Mouse (Mus musculus) liver, adult 2 months (tissue): Measurements from ENCODE around the gene Nadsyn1. TPM values are rescaled to one million over a fixed set of nuclear protein-coding genes. Genes with fewer than 3 reads are reported as not detected.

Experiments used
- DNase-seq: peaks from one replicate; pipeline ENCODE4 v3.0.0-alpha.2; 2011; ENCODE audit warnings: low read depth, low spot score; ENCODE audit errors: extremely low read depth
- H3K27ac ChIP-seq: fragments of 200-500 bp; replicated peaks from 2 replicates; pipeline ENCODE4 v1.5.1; 2012; ENCODE audit warnings: low read depth, mild to moderate bottlenecking, control low read depth, inconsistent platforms, low read length; ENCODE audit not compliant: insufficient read depth
- H3K27me3 ChIP-seq: fragments of 200-500 bp; 2 replicates; pipeline ENCODE4 v1.6.1; 2012; ENCODE audit warnings: mild to moderate bottlenecking, moderate library complexity, low read length, inconsistent platforms; ENCODE audit not compliant: control insufficient read depth, insufficient read depth
- H3K36me3 ChIP-seq: fragments of 200-500 bp; 2 replicates; pipeline ENCODE4 v1.6.1; 2012; ENCODE audit warnings: low read length, inconsistent platforms; ENCODE audit not compliant: control insufficient read depth, insufficient read depth
- H3K4me1 ChIP-seq: fragments of 200-500 bp; 2 replicates; pipeline ENCODE4 v1.6.1; 2011; ENCODE audit warnings: low read length; ENCODE audit not compliant: control insufficient read depth, insufficient read depth
- H3K4me3 ChIP-seq: fragments of 200-500 bp; 2 replicates; pipeline ENCODE4 v1.5.1; 2011; ENCODE audit warnings: low read depth, mild to moderate bottlenecking, control low read depth, low read length, moderate library complexity; ENCODE audit not compliant: insufficient read depth
- H3K79me2 ChIP-seq: fragments of 200-500 bp; 2 replicates; pipeline ENCODE4 v1.6.1; 2012; ENCODE audit warnings: inconsistent platforms, mild to moderate bottlenecking, low read length, moderate library complexity; ENCODE audit not compliant: control insufficient read depth, insufficient read depth
- H3K9ac ChIP-seq: fragments of 200-500 bp; 2 replicates; pipeline ENCODE4 v1.6.1; 2012; ENCODE audit warnings: low read depth, mild to moderate bottlenecking, control low read depth, inconsistent platforms, low read length
- CTCF ChIP-seq: fragments of 200-500 bp; IDR thresholded peaks from 2 replicates; pipeline ENCODE4 v1.5.1; 2011; ENCODE audit warnings: low read depth, low read length, control low read depth
- POLR2A ChIP-seq: fragments of 200-500 bp; IDR thresholded peaks from 2 replicates; pipeline ENCODE4 v1.6.1; 2011; ENCODE audit warnings: low read length, control low read depth; ENCODE audit not compliant: insufficient read depth; ENCODE audit errors: extremely low read depth
- WGBS: fragments of 180-500 bp; shearing (Covaris S2); methylation state at CpG from one replicate; pipeline ENCODE4 v1.1.7; 2018; 5-methylcytosine and 5-hydroxymethylcytosine counted together
- polyA plus RNA-seq: library from polyadenylated mRNA; depleted of rRNA; stranded (reverse); fragments of >200 nt; gene quantifications from 2 replicates; pipeline ENCODE4 v1.2.3, GENCODE M21; 2012
- total RNA-seq: library from RNA; depleted of rRNA; stranded (reverse); fragments of >200 nt; gene quantifications from 2 replicates; pipeline ENCODE4 v1.2.3, GENCODE M21; 2014

The Nadsyn1 gene
- total and polyA plus RNA-seq, 2 experiments = 22.5 to 25.7 TPM

DNA sequence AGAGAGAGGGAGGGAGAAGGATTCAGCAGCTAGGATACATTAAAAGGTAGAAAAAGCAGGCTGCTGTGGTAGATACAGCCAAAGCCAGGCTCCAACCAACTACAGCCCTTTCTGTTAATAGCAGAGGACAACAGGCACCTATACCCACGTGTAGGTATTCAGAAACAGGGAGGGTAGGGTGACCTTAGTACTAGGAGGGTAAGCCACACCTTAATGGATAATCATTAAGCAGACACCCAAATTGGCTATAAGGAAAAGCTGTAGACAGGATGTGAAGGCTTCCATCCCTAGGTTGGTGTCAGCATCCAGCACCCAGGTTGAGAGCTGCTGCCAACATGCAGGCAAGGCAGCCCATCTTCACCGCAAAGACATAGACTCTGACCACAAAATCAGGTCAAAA is 1.4 kb downstream of the Nadsyn1 start:
- Histone ChIP-seq H3K36me3 (peaks cover 10% of the 10 kb centered on the region), H3K79me2 (peaks cover 5% of the 10 kb centered on the region; the same call in 1 of the 2 replicates), H3K4me1 (peaks cover 3% of the 10 kb centered on the region), H3K9ac (no peak overlapping the region), H3K4me3 (no peak overlapping the region), H3K27ac (no peak overlapping the region), H3K27me3 (no peaks in the 10 kb centered on the region)
- WGBS = 36% methylated on average over 2 of the region's 2 CpGs
- DNase-seq = peak; percentile 61
- TF ChIP-seq CTCF = no peak
- no peak for TF ChIP-seq POLR2A

GRCm38 (mm10) chr7:143819201-143819600 is 3.4 kb downstream of the Nadsyn1 start:
- no peak overlapping the region for H3K4me3 ChIP-seq
- TF ChIP-seq POLR2A = no peak
- no peak for TF ChIP-seq CTCF
- H3K27ac ChIP-seq = no peak overlapping the region
- H3K4me1 ChIP-seq = peaks cover 3% of the 10 kb centered on the region
- WGBS = 59% methylated on average over 4 of the region's 4 CpGs
- peaks cover 24% of the 10 kb centered on the region for H3K36me3 ChIP-seq
- H3K79me2 ChIP-seq = peaks cover 5% of the 10 kb centered on the region; the same call in 1 of the 2 replicates
- no peak overlapping the region for H3K9ac ChIP-seq
- no peaks in the 10 kb centered on the region for H3K27me3 ChIP-seq
- peak; percentile 55 for DNase-seq

- TF ChIP-seq POLR2A (no peak), CTCF (peak; percentile 29; the same call in 1 of the 2 replicates)
- no peak for DNase-seq
- H3K4me1 ChIP-seq = no peaks in the 10 kb centered on the region
- H3K36me3 ChIP-seq = peaks cover 46% of the 10 kb centered on the region
- H3K27me3 ChIP-seq = no peaks in the 10 kb centered on the region
- H3K9ac ChIP-seq = no peak overlapping the region
- no peak overlapping the region for H3K27ac ChIP-seq
- 82% methylated on average over 1 of the region's 1 CpGs for WGBS
- no peak overlapping the region for H3K4me3 ChIP-seq
- no peaks in the 10 kb centered on the region for H3K79me2 ChIP-seq
Measured at GRCm38 (mm10) chr7:143808909-143809308, 13.7 kb downstream of the Nadsyn1 start.

DNA sequence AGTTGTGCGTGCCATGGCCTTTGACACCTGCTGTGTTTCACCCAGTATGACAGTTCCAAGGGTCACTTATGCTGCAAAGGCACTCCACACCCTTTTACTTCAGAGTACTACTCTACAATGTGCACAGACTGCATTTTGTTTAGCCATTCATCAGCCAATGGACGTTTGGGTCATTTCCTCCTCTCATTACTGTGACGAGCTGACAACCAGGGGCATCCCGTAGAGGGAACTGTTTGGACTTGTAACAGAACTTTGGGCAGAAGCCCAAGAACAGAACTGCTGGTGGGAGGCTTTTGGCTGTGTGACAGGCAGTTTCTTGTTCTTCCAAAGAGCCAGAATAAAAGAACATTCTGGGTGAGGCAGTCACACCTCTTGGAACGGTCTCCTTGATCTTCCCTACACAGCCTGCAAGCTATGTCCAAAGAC is 17.4 kb downstream of the Nadsyn1 start:
- H3K4me1 ChIP-seq = no peaks in the 10 kb centered on the region
- no peaks in the 10 kb centered on the region for H3K79me2 ChIP-seq
- TF ChIP-seq POLR2A = no peak
- TF ChIP-seq CTCF = no peak
- peaks cover 32% of the 10 kb centered on the region for H3K36me3 ChIP-seq
- WGBS = 39% methylated on average over 5 of the region's 5 CpGs
- DNase-seq = peak; percentile 56
- H3K27me3 ChIP-seq = no peaks in the 10 kb centered on the region
- H3K9ac ChIP-seq = no peak overlapping the region
- no peak overlapping the region for H3K4me3 ChIP-seq
- H3K27ac ChIP-seq = no peak overlapping the region

DNA sequence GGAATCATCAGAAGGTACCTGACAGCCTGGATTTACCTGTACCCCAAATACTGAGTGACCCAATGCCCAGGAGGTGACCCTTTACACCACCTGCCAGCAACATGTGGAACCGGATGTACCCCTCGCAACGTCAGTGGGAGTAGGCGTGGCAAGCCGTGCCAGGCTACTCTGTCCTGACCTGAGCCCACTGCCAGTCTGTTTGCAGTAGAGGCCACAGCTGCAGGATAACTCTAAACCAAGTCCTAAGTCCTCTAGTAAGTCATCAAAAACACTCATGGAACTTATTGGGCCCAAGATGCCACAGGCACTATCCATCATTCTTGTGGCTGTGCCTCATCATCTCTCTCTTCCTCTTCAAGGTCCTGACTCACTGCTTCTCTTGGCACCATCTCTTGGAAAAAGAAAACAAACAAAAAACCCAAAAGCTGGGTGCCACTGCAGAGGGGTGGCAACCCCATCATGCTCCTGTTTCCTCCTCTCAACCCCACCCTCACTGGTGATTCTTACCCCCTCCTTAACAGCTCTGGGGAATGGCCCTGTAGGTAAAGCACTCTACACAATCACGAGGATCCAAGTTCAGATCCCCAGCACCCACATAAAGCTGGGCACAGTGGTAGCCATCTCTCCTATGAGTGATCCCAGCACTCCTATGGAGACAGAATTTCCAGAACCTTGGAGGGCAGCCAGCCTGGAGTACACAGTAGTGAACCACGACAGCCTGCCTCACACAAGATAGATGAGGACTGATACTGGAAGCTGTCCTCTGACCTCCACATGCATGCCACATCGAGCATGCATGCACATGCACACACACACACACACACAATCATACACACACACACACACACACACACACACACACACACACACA is 21.2 kb downstream of the Nadsyn1 start:
- H3K4me3 ChIP-seq = no peak overlapping the region
- no peak overlapping the region for H3K27ac ChIP-seq
- H3K36me3 ChIP-seq = peaks cover 28% of the 10 kb centered on the region; the same call in 1 of the 2 replicates
- whole genome bisulfite sequencing = 84% methylated on average over 8 of the region's 8 CpGs
- no peaks in the 10 kb centered on the region for H3K79me2 ChIP-seq
- no peaks in the 10 kb centered on the region for H3K27me3 ChIP-seq
- no peaks in the 10 kb centered on the region for H3K4me1 ChIP-seq
- TF ChIP-seq POLR2A (no peak), CTCF (no peak)
- DNase-seq = no peak
- no peak overlapping the region for H3K9ac ChIP-seq

- no peak overlapping the region for H3K27ac ChIP-seq
- no peaks in the 10 kb centered on the region for H3K27me3 ChIP-seq
- DNase-seq = no peak
- no peaks in the 10 kb centered on the region for H3K4me1 ChIP-seq
- H3K36me3 ChIP-seq = peaks cover 28% of the 10 kb centered on the region; the same call in 1 of the 2 replicates
- WGBS = 88% methylated on average over 1 of the region's 1 CpGs
- no peak overlapping the region for H3K4me3 ChIP-seq
- H3K79me2 ChIP-seq = no peaks in the 10 kb centered on the region
- H3K9ac ChIP-seq = no peak overlapping the region
- TF ChIP-seq POLR2A (no peak), CTCF (no peak)
Measured at GRCm38 (mm10) chr7:143800770-143801169, 21.9 kb downstream of the Nadsyn1 start.
